Mouse (Mus musculus): Measurements from ENCODE around the gene Isca1. TPM values are rescaled to one million over a fixed set of nuclear protein-coding genes. Genes with fewer than 3 reads are reported as not detected.
A peak's percentile ranks its signal among the peaks of the same experiment; 100 is the strongest.
"Not testable (repeated sequence)": the region's sequence is repeated elsewhere in the genome, so short reads cannot be mapped to it uniquely, and the experiment has no call there.

Gene Isca1
- 158 and 166 TPM in 2 replicates for polyA plus RNA-seq (2015; fragmentation: Nextera tagmentation; extraction: Ambion mirVana)

DNA sequence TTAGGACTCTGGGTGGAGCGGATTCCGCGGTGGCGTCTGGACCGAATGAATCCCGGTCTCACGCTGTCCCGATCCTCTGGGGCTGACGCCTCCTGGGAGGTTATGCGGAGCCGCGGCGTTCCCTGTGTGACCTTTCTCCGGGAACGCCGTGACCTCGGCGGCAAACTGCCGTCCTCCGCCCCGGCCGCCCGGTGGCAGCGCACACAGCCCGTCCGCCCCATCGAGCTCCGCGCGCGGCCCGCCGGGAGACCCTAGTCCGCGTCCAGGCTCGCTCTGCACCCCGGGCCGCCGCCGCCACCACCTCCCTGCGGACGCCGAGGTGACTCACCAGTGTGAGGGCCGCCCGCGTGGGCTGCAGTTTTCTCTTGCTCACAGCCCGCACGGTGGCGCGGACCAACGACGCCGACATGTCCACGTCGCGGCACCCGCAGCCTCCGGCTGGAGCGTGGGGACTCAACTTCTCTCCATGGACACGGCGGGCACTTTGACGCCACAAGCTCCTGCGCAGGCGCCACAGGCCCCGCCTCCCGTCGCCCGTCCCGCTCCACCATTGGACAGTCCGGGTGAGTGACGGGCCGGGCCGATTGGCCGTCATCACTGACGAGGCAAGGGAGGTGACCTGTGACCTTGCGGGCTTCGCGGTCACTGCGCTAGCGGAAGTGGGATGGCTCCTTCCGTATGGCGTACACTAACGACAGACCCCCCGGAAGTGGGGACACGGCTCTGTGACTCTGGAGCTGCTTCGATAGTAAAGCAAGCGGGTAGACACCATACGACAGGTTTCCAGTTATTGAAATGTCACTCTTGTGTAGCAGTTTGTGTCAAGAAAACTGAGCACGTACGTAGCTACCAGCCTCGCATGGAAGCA, at the start of gene Isca1:
TSS of gene Isca1 (minus strand) at position 515 of the 868 bp plus-strand sequence.
- H3K36me3 ChIP-seq (replicated peaks), result peaks cover 3% of the 10 kb centered on the region; the same call in 1 of the 2 replicates
- H3K4me1 ChIP-seq, result peaks cover 46% of the 10 kb centered on the region
- peak; percentile 99 for ATAC-seq (replicated peaks)
- H3K9ac ChIP-seq, result peak within 1 kb of the TSS; percentile 84
- peak within 1 kb of the TSS; percentile 66 for H3K4me2 ChIP-seq
- under 1% methylated on average over 91 of the region's 91 CpGs for WGBS
- H3K9me3 ChIP-seq, result no peaks in the 10 kb centered on the region
- H3K27me3 ChIP-seq (replicated peaks), result no peaks in the 10 kb centered on the region
- peak within 1 kb of the TSS; percentile 96 for H3K4me3 ChIP-seq
- peak within 1 kb of the TSS; percentile 98 for H3K27ac ChIP-seq

DNA sequence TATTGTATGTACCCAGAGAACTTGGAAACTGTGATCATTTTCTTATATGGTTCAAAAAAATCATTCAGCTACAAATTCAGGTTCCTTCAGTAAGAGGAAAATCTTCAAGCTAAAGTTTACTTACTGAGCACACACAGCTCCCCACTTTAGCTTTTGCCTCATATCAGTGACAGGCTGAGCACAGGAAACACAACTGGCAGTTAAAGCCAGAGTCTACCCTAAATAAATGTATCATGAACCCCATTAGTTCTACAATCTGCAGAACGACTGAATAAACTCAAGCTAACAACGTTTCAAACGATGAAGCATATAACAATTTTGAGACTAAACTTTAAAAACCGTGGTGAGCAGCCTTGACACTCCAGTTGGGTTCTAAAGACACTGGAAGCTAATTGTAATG, 47.7 kb upstream of the Isca1 start:
- Histone ChIP-seq H3K4me3 (no peak overlapping the region), H3K4me2 (no peak overlapping the region), H3K36me3 (replicated peaks) (peaks cover 16% of the 10 kb centered on the region), H3K9ac (no peak overlapping the region), H3K4me1 (peaks cover 41% of the 10 kb centered on the region), H3K27ac (no peak overlapping the region), H3K9me3 (no peaks in the 10 kb centered on the region), H3K27me3 (replicated peaks) (no peaks in the 10 kb centered on the region)
- no peak for ATAC-seq (replicated peaks)
- WGBS, result 94% methylated on average over 4 of the region's 4 CpGs

DNA sequence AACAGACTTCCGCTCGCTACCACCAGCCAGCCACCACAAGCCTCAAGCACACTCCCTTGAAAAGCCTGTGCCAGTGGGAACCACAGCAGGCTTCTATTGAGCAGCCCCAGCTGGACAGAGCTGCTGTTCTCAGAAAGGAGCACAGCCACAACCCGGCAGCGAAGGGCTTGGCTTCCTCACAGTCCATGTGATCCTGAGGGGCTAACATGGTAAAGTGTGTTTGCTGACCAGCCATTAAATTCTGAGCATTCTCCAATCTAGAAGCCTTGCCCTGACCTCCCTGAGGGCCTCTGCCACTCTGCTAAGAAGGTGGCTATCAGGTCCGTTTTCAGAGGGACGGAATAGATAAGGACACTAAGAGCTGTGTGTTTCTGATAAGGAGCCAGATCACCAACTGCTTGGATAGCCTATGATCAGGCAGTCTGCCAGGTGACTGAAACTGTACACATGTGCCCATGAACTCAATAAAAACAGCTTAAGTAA, 44.5 kb upstream of the Isca1 start:
- H3K4me1 ChIP-seq, result peaks cover 13% of the 10 kb centered on the region
- H3K4me3 ChIP-seq, result no peak overlapping the region
- no peaks in the 10 kb centered on the region for H3K27me3 ChIP-seq (replicated peaks)
- H3K9ac ChIP-seq, result no peak overlapping the region
- no peak overlapping the region for H3K4me2 ChIP-seq
- 74% methylated on average over 6 of the region's 6 CpGs for WGBS
- H3K9me3 ChIP-seq, result no peaks in the 10 kb centered on the region
- ATAC-seq (replicated peaks), result no peak
- H3K27ac ChIP-seq, result no peak overlapping the region
- H3K36me3 ChIP-seq (replicated peaks), result peaks cover 37% of the 10 kb centered on the region

DNA sequence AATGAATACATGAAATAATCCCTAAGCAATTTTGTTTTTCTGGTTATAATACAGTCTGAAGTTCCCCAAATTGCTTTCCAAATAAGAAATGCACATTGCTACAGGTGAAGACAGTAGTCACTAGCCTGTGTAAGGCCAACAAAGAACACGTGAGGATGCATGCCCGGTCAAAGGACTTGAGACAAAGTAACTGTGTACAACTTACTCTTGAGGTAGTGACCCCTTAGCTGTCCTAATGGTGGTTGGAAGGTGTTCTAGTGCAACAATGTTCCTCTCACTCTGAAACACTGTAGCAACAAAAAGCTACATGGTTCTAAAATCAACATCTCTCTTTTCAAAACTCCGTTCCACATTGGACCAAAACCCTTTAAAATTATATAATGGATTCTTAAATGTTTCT, 42.0 kb upstream of the Isca1 start:
- Histone ChIP-seq H3K4me1 (no peaks in the 10 kb centered on the region), H3K36me3 (replicated peaks) (peaks cover 57% of the 10 kb centered on the region), H3K4me3 (no peak overlapping the region), H3K27me3 (replicated peaks) (no peaks in the 10 kb centered on the region), H3K9me3 (no peaks in the 10 kb centered on the region), H3K9ac (no peak overlapping the region), H3K4me2 (no peak overlapping the region), H3K27ac (no peak overlapping the region)
- 97% methylated on average over 3 of the region's 3 CpGs for WGBS
- ATAC-seq (replicated peaks), result no peak

DNA sequence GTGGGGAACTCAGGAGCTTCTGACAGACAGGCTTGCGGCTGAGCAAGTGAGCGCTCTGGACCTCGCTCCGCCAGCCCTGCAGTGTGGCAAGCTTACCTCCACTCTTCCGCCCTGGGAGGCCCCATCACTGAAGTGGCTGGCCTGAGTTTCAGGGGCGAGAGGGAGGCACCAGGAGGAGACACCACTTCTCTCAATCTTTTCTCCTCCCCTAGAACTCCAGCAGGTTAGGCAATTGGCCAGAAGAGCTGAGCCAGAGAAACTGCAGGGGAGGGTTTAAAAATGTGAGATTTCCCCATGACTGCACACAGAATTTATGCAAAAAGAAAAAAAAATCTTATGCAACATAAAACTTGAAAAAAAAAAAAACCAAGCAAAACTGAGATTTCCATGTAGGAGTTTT, 31.4 kb upstream of the Isca1 start:
- H3K27ac ChIP-seq, result no peak overlapping the region
- H3K9ac ChIP-seq, result no peak overlapping the region
- no peaks in the 10 kb centered on the region for H3K27me3 ChIP-seq (replicated peaks)
- no peaks in the 10 kb centered on the region for H3K4me1 ChIP-seq
- WGBS, result 86% methylated on average over 6 of the region's 6 CpGs
- ATAC-seq (replicated peaks), result no peak
- peaks cover 88% of the 10 kb centered on the region for H3K36me3 ChIP-seq (replicated peaks)
- H3K9me3 ChIP-seq, result no peaks in the 10 kb centered on the region
- no peak overlapping the region for H3K4me2 ChIP-seq
- H3K4me3 ChIP-seq, result no peak overlapping the region

DNA sequence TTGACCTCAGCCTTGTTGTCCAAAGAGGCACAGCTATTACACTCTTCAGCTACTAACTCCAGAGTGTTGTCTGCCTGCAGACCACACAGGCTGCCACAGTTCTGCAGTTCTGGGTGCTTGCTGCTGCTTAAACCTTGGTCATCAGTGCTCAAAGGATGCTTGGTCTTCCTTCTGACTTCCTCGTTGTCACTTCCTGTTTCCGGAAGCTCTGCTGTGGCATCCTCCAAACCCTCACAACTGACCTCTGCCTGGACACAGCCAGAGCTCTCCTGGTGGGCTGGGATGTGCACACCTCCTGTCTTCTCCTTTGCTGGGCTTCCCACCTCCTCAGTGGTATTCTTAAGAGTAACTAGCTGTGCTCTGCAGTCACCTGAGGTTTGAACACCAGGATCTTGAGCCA, 30.5 kb upstream of the Isca1 start:
- Histone ChIP-seq H3K4me3 (no peak overlapping the region), H3K4me1 (no peaks in the 10 kb centered on the region), H3K27me3 (replicated peaks) (no peaks in the 10 kb centered on the region), H3K27ac (no peak overlapping the region), H3K9ac (no peak overlapping the region), H3K4me2 (no peak overlapping the region), H3K9me3 (no peaks in the 10 kb centered on the region), H3K36me3 (replicated peaks) (peaks cover 82% of the 10 kb centered on the region)
- ATAC-seq (replicated peaks), result no peak
- WGBS, result 97% methylated on average over 2 of the region's 2 CpGs

DNA sequence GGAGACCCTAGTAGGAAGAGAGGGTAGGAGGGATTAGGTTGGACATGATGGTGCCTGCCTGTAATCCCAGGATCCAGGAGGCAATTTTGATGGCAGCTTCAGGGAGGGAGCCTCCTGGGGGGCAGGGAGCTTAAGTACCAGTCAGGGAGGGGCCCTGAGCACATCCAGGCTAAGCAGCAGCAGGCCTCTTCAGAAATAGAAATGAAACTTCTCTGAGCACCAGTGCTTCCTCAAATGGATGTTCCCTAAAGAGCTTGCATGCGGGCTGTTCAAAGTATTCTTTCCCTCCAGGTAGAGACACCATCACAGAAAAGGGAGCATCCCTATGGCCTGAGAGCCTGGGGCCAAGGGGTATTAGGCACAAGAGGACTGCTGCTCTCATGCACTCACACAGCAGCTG, 28.7 kb upstream of the Isca1 start:
- no peak overlapping the region for H3K9ac ChIP-seq
- no peaks in the 10 kb centered on the region for H3K9me3 ChIP-seq
- no peak for ATAC-seq (replicated peaks)
- no peak overlapping the region for H3K4me3 ChIP-seq
- no peak overlapping the region for H3K27ac ChIP-seq
- H3K4me2 ChIP-seq, result no peak overlapping the region
- H3K27me3 ChIP-seq (replicated peaks), result no peaks in the 10 kb centered on the region
- 96% methylated on average over 1 of the region's 1 CpGs for WGBS
- H3K36me3 ChIP-seq (replicated peaks), result peaks cover 80% of the 10 kb centered on the region
- no peaks in the 10 kb centered on the region for H3K4me1 ChIP-seq

DNA sequence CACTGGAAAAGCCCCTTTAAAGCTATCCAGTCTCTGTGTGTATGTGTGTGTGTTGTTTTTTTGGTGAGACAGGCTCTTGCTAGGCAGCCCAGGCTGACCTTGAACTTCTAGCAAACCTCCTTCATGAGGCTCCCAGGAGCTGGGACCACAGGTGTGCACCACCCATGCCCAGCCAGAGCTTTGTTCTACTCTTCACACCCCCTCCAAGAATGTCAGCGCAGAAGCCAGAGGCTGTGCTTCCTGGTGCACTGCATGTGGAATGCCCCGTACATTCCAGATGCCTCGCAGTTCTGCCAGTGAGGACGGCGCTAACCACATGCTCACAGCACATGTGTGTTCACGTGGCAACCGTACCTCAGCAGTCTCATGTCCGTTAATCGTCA, 26.8 kb upstream of the Isca1 start:
- no peak for ATAC-seq (replicated peaks)
- Histone ChIP-seq H3K27ac (no peak overlapping the region), H3K27me3 (replicated peaks) (no peaks in the 10 kb centered on the region), H3K4me2 (no peak overlapping the region), H3K36me3 (replicated peaks) (peaks cover 85% of the 10 kb centered on the region), H3K9me3 (no peaks in the 10 kb centered on the region), H3K4me1 (no peaks in the 10 kb centered on the region), H3K4me3 (no peak overlapping the region), H3K9ac (no peak overlapping the region)
- WGBS, result 95% methylated on average over 9 of the region's 9 CpGs

DNA sequence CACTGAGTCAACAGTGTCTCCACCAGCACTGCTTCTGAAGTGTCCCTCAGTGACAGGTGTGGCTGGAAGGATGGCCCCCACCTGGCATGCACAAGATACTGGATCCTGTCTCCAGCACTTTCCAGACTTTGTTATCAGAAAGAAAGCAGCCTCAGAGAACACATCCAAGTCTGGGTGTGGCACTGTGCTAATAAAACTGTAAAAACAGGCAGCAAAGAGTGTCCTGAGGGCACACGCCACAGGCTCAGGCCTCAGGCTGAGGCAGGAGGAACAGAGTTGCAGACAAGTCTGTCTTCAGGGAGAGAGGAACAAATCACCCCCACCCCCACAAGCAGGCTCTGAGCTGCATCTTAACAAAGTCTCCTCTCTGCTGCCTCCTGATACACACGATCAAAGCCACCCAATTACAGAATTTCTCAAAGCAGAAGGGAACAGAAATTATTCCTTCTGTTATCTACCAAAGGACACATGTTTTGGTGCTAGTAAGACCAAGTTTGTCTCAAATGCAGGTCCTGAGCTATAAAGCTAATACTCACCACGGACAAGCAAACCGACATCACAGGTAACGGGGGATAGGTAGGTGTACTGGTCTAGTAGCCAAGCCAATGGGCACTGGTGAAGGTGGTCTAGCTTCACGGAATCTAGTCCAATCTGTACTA, 26.3 kb upstream of the Isca1 start:
- H3K9me3 ChIP-seq, result no peaks in the 10 kb centered on the region
- no peaks in the 10 kb centered on the region for H3K4me1 ChIP-seq
- no peak overlapping the region for H3K27ac ChIP-seq
- no peak overlapping the region for H3K4me2 ChIP-seq
- H3K27me3 ChIP-seq (replicated peaks), result no peaks in the 10 kb centered on the region
- ATAC-seq (replicated peaks), result no peak
- WGBS, result 96% methylated on average over 6 of the region's 6 CpGs
- H3K36me3 ChIP-seq (replicated peaks), result peaks cover 85% of the 10 kb centered on the region
- no peak overlapping the region for H3K9ac ChIP-seq
- H3K4me3 ChIP-seq, result no peak overlapping the region

DNA sequence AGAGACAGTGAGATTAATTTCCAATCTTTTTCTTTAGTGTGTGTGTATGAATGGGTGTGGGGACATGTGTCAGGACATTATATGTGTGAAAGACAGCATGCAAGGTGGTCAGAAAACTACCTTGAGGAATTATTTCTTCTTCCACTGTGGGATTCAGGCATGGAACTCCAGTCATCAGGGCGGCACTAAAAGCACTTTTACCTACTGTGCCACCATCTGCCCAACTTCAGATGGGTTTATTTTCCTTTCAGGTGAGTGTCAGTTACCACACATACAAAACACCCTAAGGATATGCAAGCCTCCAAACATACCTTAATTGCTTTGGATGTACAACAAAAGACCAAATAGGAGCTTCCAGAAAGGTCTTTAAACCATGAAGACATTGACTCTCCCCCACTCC, 25.2 kb upstream of the Isca1 start:
- no peaks in the 10 kb centered on the region for H3K27me3 ChIP-seq (replicated peaks)
- H3K4me3 ChIP-seq, result no peak overlapping the region
- no peak overlapping the region for H3K4me2 ChIP-seq
- H3K4me1 ChIP-seq, result no peaks in the 10 kb centered on the region
- H3K27ac ChIP-seq, result no peak overlapping the region
- peaks cover 85% of the 10 kb centered on the region for H3K36me3 ChIP-seq (replicated peaks)
- WGBS, result 89% methylated on average over 1 of the region's 1 CpGs
- H3K9me3 ChIP-seq, result no peaks in the 10 kb centered on the region
- ATAC-seq (replicated peaks), result no peak
- no peak overlapping the region for H3K9ac ChIP-seq

DNA sequence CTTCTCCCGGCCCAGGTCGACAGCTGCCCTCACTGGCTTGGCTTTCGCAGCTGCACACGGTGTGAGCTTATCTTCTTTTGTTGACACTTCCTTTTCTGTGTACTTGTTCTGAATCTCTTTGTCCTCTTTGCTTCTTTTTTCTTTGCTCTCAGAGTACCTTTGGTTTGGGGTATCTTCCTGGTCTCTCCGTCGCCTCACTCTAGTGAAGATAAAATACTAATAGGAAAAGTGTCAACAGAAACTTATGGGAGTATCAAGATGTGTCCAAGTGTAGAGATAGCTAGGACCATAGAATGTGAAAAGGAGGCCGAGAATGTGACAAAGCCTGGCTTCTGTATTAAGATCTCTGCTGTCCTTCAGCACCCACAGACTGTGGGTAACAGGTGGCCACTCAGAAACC, 12.5 kb upstream of the Isca1 start, which contains the start of gene Gm49354:
TSS of gene Gm49354 (minus strand) at position 101 of the 400 bp plus-strand sequence.
- Histone ChIP-seq H3K9me3 (no peaks in the 10 kb centered on the region), H3K27me3 (replicated peaks) (no peaks in the 10 kb centered on the region), H3K36me3 (replicated peaks) (peaks cover 87% of the 10 kb centered on the region), H3K27ac (no peak within 1 kb of the TSS), H3K4me1 (no peaks in the 10 kb centered on the region), H3K4me3 (no peak within 1 kb of the TSS), H3K9ac (no peak within 1 kb of the TSS), H3K4me2 (no peak within 1 kb of the TSS)
- no peak for ATAC-seq (replicated peaks)
- WGBS, result 94% methylated on average over 7 of the region's 7 CpGs

DNA sequence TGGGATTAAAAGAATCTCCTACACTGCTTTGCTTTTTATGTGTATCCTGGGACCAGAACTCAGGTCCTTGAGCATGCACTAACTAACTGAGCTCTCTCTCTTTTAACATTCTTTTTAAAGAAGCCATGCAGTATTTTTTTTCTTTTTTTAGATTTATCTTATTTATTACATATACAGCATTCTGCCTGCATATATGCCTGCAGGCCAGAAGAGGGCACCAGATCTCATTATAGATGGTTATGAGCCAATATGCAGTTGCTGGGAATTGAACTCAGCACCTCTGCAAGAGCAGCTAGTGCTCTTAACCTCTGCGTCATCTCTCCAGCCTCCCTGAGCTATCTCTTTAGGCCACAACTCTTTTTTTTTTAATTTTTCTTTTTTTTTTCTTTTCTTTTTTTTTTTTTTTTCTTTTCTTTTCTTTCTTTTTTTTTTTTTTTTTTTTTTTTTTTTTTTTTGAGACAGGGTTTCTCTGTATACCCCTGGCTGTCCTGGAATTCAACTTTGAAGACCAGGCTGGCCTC, 10.2 kb upstream of the Isca1 start:
- H3K9me3 ChIP-seq; H3K4me3 ChIP-seq; H3K4me2 ChIP-seq; H3K4me1 ChIP-seq; ATAC-seq (replicated peaks); H3K27me3 ChIP-seq (replicated peaks); H3K27ac ChIP-seq; H3K9ac ChIP-seq: not testable (repeated sequence)
- WGBS, result 93% methylated on average over 1 of the region's 1 CpGs
- peaks cover 70% of the 10 kb centered on the region for H3K36me3 ChIP-seq (replicated peaks)
